Mouse (Mus musculus): ENCODE measurements around the gene B4galnt4. TPM values are rescaled to one million over a fixed set of nuclear protein-coding genes. Genes with fewer than 3 reads are reported as not detected.
A peak's percentile ranks its signal among the peaks of the same experiment; 100 is the strongest.
"Not testable (repeated sequence)": the region's sequence is repeated elsewhere in the genome, so short reads cannot be mapped to it uniquely, and the experiment has no call there.

Gene B4galnt4
- polyA plus RNA-seq (2016; fragmentation: Nextera tagmentation; extraction: Ambion mirVana), result 46.1 and 46.5 TPM in 2 replicates

- Histone ChIP-seq H3K9ac (peak within 1 kb of the TSS; percentile 98), H3K27ac (peak within 1 kb of the TSS; percentile 93), H3K9me3 (replicated peaks) (no peaks in the 10 kb centered on the region), H3K4me3 (peak within 1 kb of the TSS; percentile 86), H3K4me1 (peaks cover 28% of the 10 kb centered on the region), H3K4me2 (replicated peaks) (peak within 1 kb of the TSS; percentile 83), H3K27me3 (no peaks in the 10 kb centered on the region), H3K36me3 (peaks cover 26% of the 10 kb centered on the region)
- under 1% methylated on average over 72 of the region's 72 CpGs for WGBS
- ATAC-seq (ENCODE audit: low FRiP score), result peak; percentile 99
Measured at GRCm38 (mm10) chr7:141060426-141061242, at the start of gene B4galnt4. Gene B4galnt4, plus strand, starts transcription at chr7:141061104.

- Histone ChIP-seq H3K4me2 (replicated peaks) (no peak overlapping the region), H3K4me1 (peaks cover 18% of the 10 kb centered on the region), H3K27ac (no peak overlapping the region), H3K9me3 (replicated peaks) (no peaks in the 10 kb centered on the region), H3K4me3 (no peak overlapping the region), H3K36me3 (no peaks in the 10 kb centered on the region), H3K9ac (no peak overlapping the region), H3K27me3 (no peaks in the 10 kb centered on the region)
- ATAC-seq (ENCODE audit: low FRiP score), result no peak
- WGBS, result 94% methylated on average over 7 of the region's 7 CpGs
Measured at GRCm38 (mm10) chr7:141011238-141011770, 49.6 kb upstream of the B4galnt4 start.

GRCm38 (mm10) chr7:141016707-141017697, 43.9 kb upstream of the B4galnt4 start:
- no peak overlapping the region for H3K4me2 ChIP-seq (replicated peaks)
- H3K27me3 ChIP-seq, result no peaks in the 10 kb centered on the region
- H3K9ac ChIP-seq, result no peak overlapping the region
- no peak overlapping the region for H3K4me3 ChIP-seq
- H3K4me1 ChIP-seq, result no peaks in the 10 kb centered on the region
- no peaks in the 10 kb centered on the region for H3K9me3 ChIP-seq (replicated peaks)
- whole genome bisulfite sequencing, result 91% methylated on average over 10 of the region's 10 CpGs
- no peaks in the 10 kb centered on the region for H3K36me3 ChIP-seq
- ATAC-seq (ENCODE audit: low FRiP score), result no peak
- no peak overlapping the region for H3K27ac ChIP-seq

- ATAC-seq (ENCODE audit: low FRiP score); H3K4me1 ChIP-seq; H3K27ac ChIP-seq; H3K36me3 ChIP-seq; H3K9ac ChIP-seq; H3K27me3 ChIP-seq; H3K4me3 ChIP-seq; H3K9me3 ChIP-seq (replicated peaks); H3K4me2 ChIP-seq (replicated peaks): not testable (repeated sequence)
- WGBS, result 96% methylated on average over 1 of the region's 1 CpGs
Measured at GRCm38 (mm10) chr7:141017824-141018223, 43.1 kb upstream of the B4galnt4 start, which contains the start of gene Ifitm6. Gene Ifitm6, minus strand, starts transcription at chr7:141017924.

- H3K4me2 ChIP-seq (replicated peaks), result no peak overlapping the region
- H3K4me1 ChIP-seq, result no peaks in the 10 kb centered on the region
- no peaks in the 10 kb centered on the region for H3K9me3 ChIP-seq (replicated peaks)
- no peaks in the 10 kb centered on the region for H3K27me3 ChIP-seq
- 84% methylated on average over 5 of the region's 5 CpGs for WGBS
- no peaks in the 10 kb centered on the region for H3K36me3 ChIP-seq
- no peak overlapping the region for H3K9ac ChIP-seq
- no peak overlapping the region for H3K27ac ChIP-seq
- no peak overlapping the region for H3K4me3 ChIP-seq
- no peak for ATAC-seq (ENCODE audit: low FRiP score)
Measured at GRCm38 (mm10) chr7:141019028-141019427, 41.9 kb upstream of the B4galnt4 start.

GRCm38 (mm10) chr7:141021489-141022449, 39.1 kb upstream of the B4galnt4 start:
- Histone ChIP-seq H3K4me1 (peaks cover 8% of the 10 kb centered on the region; the same call in 1 of the 2 replicates), H3K4me2 (replicated peaks) (no peak overlapping the region), H3K36me3 (no peaks in the 10 kb centered on the region), H3K9me3 (replicated peaks) (no peaks in the 10 kb centered on the region), H3K9ac (no peak overlapping the region), H3K4me3 (no peak overlapping the region), H3K27ac (no peak overlapping the region), H3K27me3 (no peaks in the 10 kb centered on the region)
- WGBS, result 84% methylated on average over 14 of the region's 14 CpGs
- ATAC-seq (ENCODE audit: low FRiP score), result no peak

- no peaks in the 10 kb centered on the region for H3K27me3 ChIP-seq
- H3K27ac ChIP-seq, result peak overlapping the region; percentile 82
- WGBS, result 22% methylated on average over 6 of the region's 6 CpGs
- no peak overlapping the region for H3K4me3 ChIP-seq
- no peak overlapping the region for H3K9ac ChIP-seq
- H3K4me1 ChIP-seq, result peaks cover 8% of the 10 kb centered on the region; the same call in 1 of the 2 replicates
- peak; percentile 80 for ATAC-seq (ENCODE audit: low FRiP score)
- 0 out of 2 replicates have a peak overlapping the region, but pooled peaks have one; percentile 13 for H3K4me2 ChIP-seq (replicated peaks)
- no peaks in the 10 kb centered on the region for H3K36me3 ChIP-seq
- H3K9me3 ChIP-seq (replicated peaks), result no peaks in the 10 kb centered on the region
Measured at GRCm38 (mm10) chr7:141024865-141025838, 35.8 kb upstream of the B4galnt4 start.

- WGBS, result 22% methylated on average over 6 of the region's 6 CpGs
- peaks cover 10% of the 10 kb centered on the region; the same call in 1 of the 2 replicates for H3K4me1 ChIP-seq
- no peaks in the 10 kb centered on the region for H3K36me3 ChIP-seq
- no peaks in the 10 kb centered on the region for H3K9me3 ChIP-seq (replicated peaks)
- H3K27ac ChIP-seq, result peak overlapping the region; percentile 82
- no peak overlapping the region for H3K4me2 ChIP-seq (replicated peaks)
- H3K9ac ChIP-seq, result 0 out of 2 replicates have a peak overlapping the region, but pooled peaks have one; percentile 13
- ATAC-seq (ENCODE audit: low FRiP score), result peak; percentile 15; the same call in 1 of the 2 replicates
- no peak overlapping the region for H3K4me3 ChIP-seq
- no peaks in the 10 kb centered on the region for H3K27me3 ChIP-seq
Measured at GRCm38 (mm10) chr7:141026097-141026739, 34.7 kb upstream of the B4galnt4 start.

- Histone ChIP-seq H3K4me3 (no peak overlapping the region), H3K4me1 (peaks cover 10% of the 10 kb centered on the region; the same call in 1 of the 2 replicates), H3K4me2 (replicated peaks) (no peak overlapping the region), H3K27ac (peak overlapping the region; percentile 75), H3K36me3 (no peaks in the 10 kb centered on the region), H3K27me3 (no peaks in the 10 kb centered on the region), H3K9me3 (replicated peaks) (no peaks in the 10 kb centered on the region), H3K9ac (no peak overlapping the region)
- WGBS, result 45% methylated on average over 5 of the region's 5 CpGs
- 0 out of 2 replicates have a peak, but pooled peaks have one; percentile 36 for ATAC-seq (ENCODE audit: low FRiP score)
Measured at GRCm38 (mm10) chr7:141026740-141027098, 34.2 kb upstream of the B4galnt4 start.

- ATAC-seq (ENCODE audit: low FRiP score), result no peak
- WGBS, result 92% methylated on average over 2 of the region's 2 CpGs
- H3K36me3 ChIP-seq, result no peaks in the 10 kb centered on the region
- no peaks in the 10 kb centered on the region for H3K27me3 ChIP-seq
- no peaks in the 10 kb centered on the region for H3K9me3 ChIP-seq (replicated peaks)
- H3K4me2 ChIP-seq (replicated peaks), result no peak within 1 kb of the TSS
- no peak within 1 kb of the TSS for H3K4me3 ChIP-seq
- H3K4me1 ChIP-seq, result peaks cover 10% of the 10 kb centered on the region; the same call in 1 of the 2 replicates
- no peak within 1 kb of the TSS for H3K27ac ChIP-seq
- H3K9ac ChIP-seq, result no peak within 1 kb of the TSS
Measured at GRCm38 (mm10) chr7:141028831-141029230, 32.1 kb upstream of the B4galnt4 start, which contains the start of gene Gm17387. Gene Gm17387, plus strand, starts transcription at chr7:141029131.

Measured in hindbrain, embryonic 12.5 days (tissue).